ENCODE assay signal across 8 mouse cellular contexts in the genomic region with DNA sequence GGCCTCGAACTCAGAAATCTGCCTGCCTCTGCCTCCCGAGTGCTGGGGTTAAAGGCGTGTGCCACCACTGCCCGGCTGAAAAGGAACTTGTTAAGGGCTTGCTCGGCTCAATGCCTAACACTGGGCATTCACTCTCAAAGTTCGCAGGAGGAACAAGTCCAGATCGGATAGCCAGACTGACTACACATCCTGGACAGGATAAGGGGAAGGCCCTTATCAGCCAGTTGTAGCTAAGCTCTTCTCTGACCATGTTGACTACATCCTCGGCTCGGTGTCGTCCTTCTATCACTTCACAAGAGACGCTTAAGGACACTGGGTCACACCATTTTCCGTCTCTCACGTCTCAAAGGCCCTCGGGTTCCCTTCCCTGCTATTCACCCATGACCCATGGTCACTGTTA. TPM values are rescaled to one million over a fixed set of nuclear protein-coding genes. Genes with fewer than 3 reads are reported as not detected.
DNase-seq lines count a peak whose midpoint lies in the region; ATAC-seq and TF ChIP-seq lines count a peak whose summit lies in the region.

No protein-coding gene starts in this region.

- H3K4me3 ChIP-seq in lung, embryonic 16.5 days (ENCODE audit: low read length): peak overlapping the region; percentile 65
- peak overlapping the region; percentile 79 for H3K4me3 ChIP-seq in forebrain, embryonic 10.5 days
- H3K4me3 ChIP-seq in liver, adult 2 months (ENCODE audit: insufficient read depth, low read depth, low read length): peak overlapping the region; percentile 76
- peak overlapping the region; percentile 98 for H3K4me3 ChIP-seq in stomach, embryonic 16.5 days (replicated peaks; ENCODE audit: low read length)

- peak overlapping the region; percentile 80 for H3K4me2 ChIP-seq in lung, embryonic 16.5 days (ENCODE audit: low read depth, low read length)
- H3K4me2 ChIP-seq in stomach, embryonic 16.5 days (ENCODE audit: low read depth, low read length): peak overlapping the region; percentile 92

- H3K9ac ChIP-seq in lung, embryonic 16.5 days (ENCODE audit: low read length): peak overlapping the region; percentile 80
- H3K9ac ChIP-seq in liver, adult 2 months (ENCODE audit: low read depth, low read length): peak overlapping the region; percentile 88
- peak overlapping the region; percentile 99 for H3K9ac ChIP-seq in stomach, embryonic 16.5 days (ENCODE audit: low read length)

- WGBS in lung, embryonic 16.5 days: 20% methylated on average over 14 of the region's 14 CpGs
- 38% methylated on average over 14 of the region's 14 CpGs for WGBS in forebrain, embryonic 10.5 days
- WGBS in liver, adult 2 months: 5% methylated on average over 14 of the region's 14 CpGs
- 19% methylated on average over 14 of the region's 14 CpGs for WGBS in stomach, embryonic 16.5 days

- peak overlapping the region; percentile 56 for H3K27ac ChIP-seq in lung, embryonic 16.5 days (ENCODE audit: low read length)
- peak overlapping the region; percentile 92 for H3K27ac ChIP-seq in forebrain, embryonic 10.5 days
- peak overlapping the region; percentile 74 for H3K27ac ChIP-seq in liver, adult 2 months (replicated peaks; ENCODE audit: insufficient read depth, low read depth, low read length)
- peak overlapping the region; percentile 86 for H3K27ac ChIP-seq in stomach, embryonic 16.5 days (ENCODE audit: low read length)

- H3K36me3 ChIP-seq in lung, embryonic 16.5 days (ENCODE audit: control insufficient read depth, insufficient read depth, low read length): peaks cover 9% of the 10 kb centered on the region
- peaks cover 50% of the 10 kb centered on the region for H3K36me3 ChIP-seq in forebrain, embryonic 10.5 days (replicated peaks)
- no peaks in the 10 kb centered on the region for H3K36me3 ChIP-seq in liver, adult 2 months (ENCODE audit: control insufficient read depth, insufficient read depth, low read length)
- H3K36me3 ChIP-seq in stomach, embryonic 16.5 days (ENCODE audit: control insufficient read depth, insufficient read depth, low read length): peaks cover 3% of the 10 kb centered on the region; the same call in 1 of the 2 replicates

- no peaks in the 10 kb centered on the region for H3K27me3 ChIP-seq in lung, embryonic 16.5 days (ENCODE audit: control insufficient read depth, insufficient read depth, low read depth, low read length)
- H3K27me3 ChIP-seq in forebrain, embryonic 10.5 days (ENCODE audit: poor library complexity, severe bottlenecking): no peaks in the 10 kb centered on the region
- no peaks in the 10 kb centered on the region for H3K27me3 ChIP-seq in liver, adult 2 months (ENCODE audit: control insufficient read depth, insufficient read depth, low read length)
- H3K27me3 ChIP-seq in stomach, embryonic 16.5 days (ENCODE audit: control insufficient read depth, insufficient read depth, low read length): no peaks in the 10 kb centered on the region

- 0 out of 2 replicates have a peak, but pooled peaks cover 6% of the 10 kb centered on the region for H3K79me2 ChIP-seq in liver, adult 2 months (ENCODE audit: control insufficient read depth, insufficient read depth, low read length)

- TF ChIP-seq CTCF in liver, adult 2 months (IDR thresholded peaks at IDR 0.05; ENCODE audit: low read depth, low read length): no peak

- H3K4me1 ChIP-seq in lung, embryonic 16.5 days (replicated peaks; ENCODE audit: control insufficient read depth, insufficient read depth, low read length): peaks cover 7% of the 10 kb centered on the region
- peaks cover 30% of the 10 kb centered on the region for H3K4me1 ChIP-seq in forebrain, embryonic 10.5 days
- H3K4me1 ChIP-seq in liver, adult 2 months (ENCODE audit: control insufficient read depth, insufficient read depth, low read length): peaks cover 4% of the 10 kb centered on the region; the same call in 1 of the 2 replicates
- H3K4me1 ChIP-seq in stomach, embryonic 16.5 days (ENCODE audit: control insufficient read depth, insufficient read depth, low read length): peaks cover 11% of the 10 kb centered on the region; the same call in 1 of the 2 replicates

- TF ChIP-seq POLR2A in liver, adult 2 months (IDR thresholded peaks at IDR 0.05; ENCODE audit: extremely low read depth, insufficient read depth, low read length): no peak

- DNase-seq in lung, adult 18-20 months: no peak
- no peak for DNase-seq in forebrain, embryonic 10.5 days (ENCODE audit: extremely low spot score, low spot score)
- DNase-seq in liver, adult 2 months (ENCODE audit: extremely low read depth, low read depth, low spot score): peak; percentile 66
- no peak for DNase-seq in adrenal gland, adult (ENCODE audit: inconsistent age in 2 of 2, low spot score in 1 of 2)
- DNase-seq in cerebellum, adult 9-10 months: no peak
- DNase-seq in layer of hippocampus, adult 9-10 months (ENCODE audit: low spot score): no peak

- peak; percentile 7; the same call in 1 of the 2 replicates for ATAC-seq in lung, embryonic 16.5 days (ENCODE audit: low read depth)
- ATAC-seq in stomach, embryonic 16.5 days (ENCODE audit: insufficient read depth, low FRiP score): no peak

- no peaks in the 10 kb centered on the region for H3K9me3 ChIP-seq in lung, embryonic 16.5 days (ENCODE audit: control insufficient read depth, low read length)
- no peaks in the 10 kb centered on the region for H3K9me3 ChIP-seq in forebrain, embryonic 10.5 days
- no peaks in the 10 kb centered on the region for H3K9me3 ChIP-seq in stomach, embryonic 16.5 days (replicated peaks; ENCODE audit: control insufficient read depth, low read length)

RNA-seq across cellular contexts. Expression of a gene that starts 0.5 kb away (rescaled TPM):
- 13.2 and 14.8 TPM in 2 replicates for polyA plus RNA-seq in lung, embryonic 16.5 days (2015; fragmentation: Nextera tagmentation; extraction: Ambion mirVana)
- 8.7 and 11.8 TPM in 2 replicates for polyA plus RNA-seq in forebrain, embryonic 10.5 days (2016; fragmentation: Nextera tagmentation; extraction: Ambion mirVana)
- total RNA-seq in liver, adult 2 months (2014; rRNA removed): 20.7 and 28.9 TPM in 2 replicates
- 29.2 and 32.6 TPM in 2 replicates for polyA plus RNA-seq in liver, adult 2 months (2012; rRNA removed)
- 14.0 TPM in 2 replicates for polyA plus RNA-seq in stomach, embryonic 16.5 days (2015; fragmentation: Nextera tagmentation; extraction: Ambion mirVana)

RNA-seq across cellular contexts. Expression of a gene that starts 0.5 kb away (rescaled TPM):
- polyA plus RNA-seq in lung, embryonic 16.5 days (2015; fragmentation: Nextera tagmentation; extraction: Ambion mirVana): 34.8 and 38.1 TPM in 2 replicates
- 39.6 and 46.3 TPM in 2 replicates for polyA plus RNA-seq in forebrain, embryonic 10.5 days (2016; fragmentation: Nextera tagmentation; extraction: Ambion mirVana)
- 4.6 and 5.7 TPM in 2 replicates for total RNA-seq in liver, adult 2 months (2014; rRNA removed)
- 5.8 and 8.7 TPM in 2 replicates for polyA plus RNA-seq in liver, adult 2 months (2012; rRNA removed)
- 28.9 and 33.7 TPM in 2 replicates for polyA plus RNA-seq in stomach, embryonic 16.5 days (2015; fragmentation: Nextera tagmentation; extraction: Ambion mirVana)

RNA-seq across cellular contexts. Expression of a gene that starts 4.1 kb away (rescaled TPM):
- polyA plus RNA-seq in lung, embryonic 16.5 days (2015; fragmentation: Nextera tagmentation; extraction: Ambion mirVana): 0.21 TPM in 1 of 2 replicates, not detected in the other
- 0.25 and 0.41 TPM in 2 replicates for polyA plus RNA-seq in forebrain, embryonic 10.5 days (2016; fragmentation: Nextera tagmentation; extraction: Ambion mirVana)
- 0.46 and 0.81 TPM in 2 replicates for total RNA-seq in liver, adult 2 months (2014; rRNA removed)
- polyA plus RNA-seq in liver, adult 2 months (2012; rRNA removed): 0.98 and 1.8 TPM in 2 replicates
- polyA plus RNA-seq in stomach, embryonic 16.5 days (2015; fragmentation: Nextera tagmentation; extraction: Ambion mirVana): 0.30 and 0.57 TPM in 2 replicates

RNA-seq across cellular contexts. Expression of a gene that starts 10.0 kb away (rescaled TPM):
- 40.3 and 44.8 TPM in 2 replicates for polyA plus RNA-seq in lung, embryonic 16.5 days (2015; fragmentation: Nextera tagmentation; extraction: Ambion mirVana)
- 60.7 and 62.1 TPM in 2 replicates for polyA plus RNA-seq in forebrain, embryonic 10.5 days (2016; fragmentation: Nextera tagmentation; extraction: Ambion mirVana)
- 9.5 and 9.6 TPM in 2 replicates for total RNA-seq in liver, adult 2 months (2014; rRNA removed)
- 12.2 and 14.8 TPM in 2 replicates for polyA plus RNA-seq in liver, adult 2 months (2012; rRNA removed)
- polyA plus RNA-seq in stomach, embryonic 16.5 days (2015; fragmentation: Nextera tagmentation; extraction: Ambion mirVana): 35.6 and 38.1 TPM in 2 replicates

RNA-seq across cellular contexts. Expression of a gene that starts 14.9 kb away (rescaled TPM):
- not detected in 2 replicates for polyA plus RNA-seq in lung, embryonic 16.5 days (2015; fragmentation: Nextera tagmentation; extraction: Ambion mirVana)
- 0.30 and 1.6 TPM in 2 replicates for polyA plus RNA-seq in forebrain, embryonic 10.5 days (2016; fragmentation: Nextera tagmentation; extraction: Ambion mirVana)
- total RNA-seq in liver, adult 2 months (2014; rRNA removed): not detected in 2 replicates
- polyA plus RNA-seq in liver, adult 2 months (2012; rRNA removed): 0.05 TPM in 2 replicates
- not detected in 2 replicates for polyA plus RNA-seq in stomach, embryonic 16.5 days (2015; fragmentation: Nextera tagmentation; extraction: Ambion mirVana)
